Mouse (Mus musculus) cerebellum, adult 11 months (tissue): Measurements from ENCODE around the gene Zic4.
A peak's percentile ranks its signal among the peaks of the same experiment; 100 is the strongest.

ENCODE experiments used
- DNase-seq: peaks from one replicate; pipeline ENCODE4 v3.0.0; 2022

The Zic4 gene

DNA sequence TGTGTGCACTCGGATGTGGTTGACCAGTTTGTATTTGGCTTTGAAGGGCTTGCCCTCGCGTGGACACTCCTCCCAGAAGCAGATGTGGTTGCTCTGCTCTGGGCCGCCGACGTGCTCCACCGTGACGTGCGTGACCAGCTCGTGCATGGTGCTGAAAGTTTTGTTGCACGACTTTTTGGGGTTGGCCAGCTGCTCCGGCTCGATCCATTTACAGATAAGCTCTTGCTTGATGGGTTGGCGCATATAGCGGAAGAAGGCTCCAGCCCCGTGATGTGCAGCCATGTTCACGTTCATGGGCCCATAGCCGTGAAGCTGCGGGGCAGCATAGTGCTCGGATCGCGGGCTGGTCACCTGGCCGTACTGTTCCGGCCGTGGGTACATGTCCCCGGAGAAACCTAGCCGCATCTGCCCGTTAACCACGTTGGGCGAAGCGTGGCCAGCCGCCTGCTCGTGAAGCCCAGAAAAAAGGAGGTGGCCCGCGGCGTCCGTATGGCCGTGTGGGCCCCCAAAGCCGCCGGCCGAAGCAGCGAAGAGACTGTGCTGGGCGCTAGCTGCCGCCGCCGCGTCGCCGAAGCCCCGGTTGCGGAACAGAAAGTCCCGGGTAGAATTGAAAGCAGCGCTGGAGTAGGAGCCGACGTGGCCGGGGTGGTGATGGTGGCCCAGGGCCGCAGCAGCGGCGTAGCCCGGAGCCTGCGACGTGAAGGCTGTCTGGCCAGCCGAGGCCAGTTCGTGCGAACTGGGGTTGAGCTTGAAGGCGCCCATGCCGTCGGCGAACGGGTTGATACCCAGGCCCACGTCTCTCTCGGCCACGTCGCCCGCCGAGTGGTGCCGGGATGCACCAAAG lies 2.1 kb downstream of the Zic4 start:
- DNase-seq = peak; percentile 53

DNA sequence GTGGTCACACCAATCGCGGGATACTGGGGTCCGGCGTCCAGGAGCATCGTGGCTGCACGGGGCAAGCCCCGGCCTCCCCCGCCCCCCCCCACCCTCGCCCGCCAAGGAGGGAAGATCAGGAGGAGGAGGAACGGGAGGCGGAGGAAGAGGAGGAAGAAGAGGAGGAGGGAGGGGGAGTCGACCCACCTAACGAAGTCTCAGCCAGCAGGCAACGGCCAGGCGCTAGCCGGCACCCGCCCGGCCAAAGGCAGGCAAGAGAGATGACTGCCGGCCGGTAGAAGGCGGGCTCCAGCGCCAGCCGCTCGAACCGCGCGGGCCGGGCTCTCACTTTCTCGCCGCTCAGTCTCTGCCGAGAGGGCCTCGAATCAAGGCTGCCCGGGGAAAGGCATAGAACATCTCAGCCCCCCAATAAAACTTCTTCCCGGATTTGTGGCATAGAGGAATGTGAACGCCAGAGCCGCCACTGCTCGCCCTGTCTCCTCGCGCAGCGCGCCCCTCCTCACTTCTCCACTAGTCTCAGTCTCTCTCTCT lies 2.8 kb downstream of the Zic4 start:
- peak; percentile 64 for DNase-seq

DNA sequence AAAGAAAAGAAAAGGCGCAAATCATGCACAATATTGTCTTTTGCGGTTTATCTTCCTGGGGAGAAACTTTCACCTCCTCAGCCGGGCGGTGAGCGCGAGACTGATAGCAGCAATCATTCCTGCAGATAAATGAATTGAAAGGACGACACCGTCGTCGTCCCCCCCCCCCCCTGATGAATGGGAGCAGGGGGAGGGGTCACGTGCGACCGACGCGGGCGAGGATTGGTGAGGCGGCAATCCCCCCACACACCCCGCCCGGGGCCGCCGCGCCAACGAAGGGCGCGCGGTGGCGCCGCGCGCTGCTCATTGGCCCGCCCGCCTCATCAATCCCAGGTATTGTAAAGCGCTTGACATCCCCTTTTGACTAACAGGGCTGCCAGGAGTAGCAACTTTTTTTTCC lies 3.5 kb downstream of the Zic4 start, which contains the start of gene Zic1:
Gene Zic1 (minus strand): TSS at position 147 of the 400 bp plus-strand sequence.
- peak; percentile 96 for DNase-seq

DNA sequence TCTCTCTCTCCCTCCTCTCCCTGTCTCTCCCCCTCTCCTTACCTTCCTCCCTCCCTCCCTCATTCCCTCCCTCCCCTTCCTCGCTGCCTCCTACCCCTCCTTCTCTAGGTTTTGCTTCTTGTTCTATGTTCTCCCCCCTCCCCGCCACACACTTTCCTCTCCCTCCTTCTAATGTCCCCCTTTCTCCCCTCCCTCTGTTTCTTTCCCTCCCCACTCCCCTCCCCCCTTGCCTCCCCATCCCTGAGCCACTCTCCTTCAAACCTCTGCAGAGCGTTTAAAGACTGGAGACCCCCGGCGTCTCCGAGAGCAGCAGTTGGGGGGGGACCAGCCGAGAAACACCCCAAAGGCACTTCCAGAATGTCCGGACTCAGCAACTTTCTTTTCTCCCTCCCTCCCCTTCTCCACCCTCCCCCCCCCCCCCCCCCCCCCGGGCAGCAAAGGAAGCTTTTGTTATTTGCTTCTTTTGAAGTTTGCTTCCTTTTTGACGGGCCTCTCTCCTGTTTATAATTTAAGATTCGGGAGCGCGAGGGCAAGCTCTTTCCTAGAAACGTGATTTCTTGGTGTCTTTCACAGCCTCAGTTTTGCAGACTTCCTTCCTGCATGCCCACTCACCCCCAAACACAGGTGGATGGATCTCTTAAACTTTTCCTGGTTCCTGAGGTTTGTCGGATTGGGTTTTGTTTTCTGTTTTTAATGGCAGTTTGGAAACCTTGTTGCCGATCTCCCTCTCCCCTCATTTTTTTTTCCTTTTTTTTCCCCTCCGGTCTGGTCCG lies 4.2 kb downstream of the Zic4 start:
- peak; percentile 50 for DNase-seq

DNA sequence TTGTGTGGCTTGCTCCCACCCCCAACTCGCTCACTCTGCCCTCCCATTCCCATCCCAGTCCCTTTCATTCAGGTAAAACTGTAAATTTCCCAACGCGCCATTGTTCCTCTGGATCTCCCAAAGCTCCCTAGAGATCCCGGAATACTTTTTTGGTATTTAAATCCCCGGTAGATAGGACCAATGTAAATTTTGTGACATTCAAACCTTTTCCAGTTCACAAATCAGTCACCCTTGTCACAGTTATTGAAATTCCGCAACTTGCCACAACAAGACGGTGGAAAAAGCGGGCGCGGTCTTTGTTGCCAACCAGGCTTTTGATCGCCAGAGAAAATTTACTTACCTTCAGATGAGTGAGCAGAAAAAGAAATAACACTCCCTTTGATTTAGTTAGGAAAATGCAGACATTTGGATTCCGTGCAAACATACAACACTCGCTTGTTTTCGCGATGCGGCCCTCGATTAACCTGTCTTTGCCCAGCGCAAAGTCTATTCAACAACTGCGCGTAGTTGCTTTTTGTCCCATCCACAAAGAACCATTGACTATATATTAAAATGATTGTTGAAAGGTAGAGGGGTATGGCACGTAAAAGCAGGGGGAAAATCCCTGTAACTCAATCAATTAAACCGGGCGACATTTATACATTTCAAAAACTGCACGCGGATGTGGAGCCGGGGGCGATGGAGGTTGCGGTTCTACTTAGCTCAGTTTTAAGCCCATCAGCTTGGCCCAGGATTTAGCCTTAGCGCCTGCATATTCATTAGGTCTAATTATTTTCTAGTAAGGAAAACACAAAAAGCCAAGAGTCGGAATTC lies 5.0 kb downstream of the Zic4 start:
- DNase-seq = no peak

GRCm38 (mm10) chr9:91368150-91368549 lies 5.9 kb downstream of the Zic4 start:
- DNase-seq = no peak

DNA sequence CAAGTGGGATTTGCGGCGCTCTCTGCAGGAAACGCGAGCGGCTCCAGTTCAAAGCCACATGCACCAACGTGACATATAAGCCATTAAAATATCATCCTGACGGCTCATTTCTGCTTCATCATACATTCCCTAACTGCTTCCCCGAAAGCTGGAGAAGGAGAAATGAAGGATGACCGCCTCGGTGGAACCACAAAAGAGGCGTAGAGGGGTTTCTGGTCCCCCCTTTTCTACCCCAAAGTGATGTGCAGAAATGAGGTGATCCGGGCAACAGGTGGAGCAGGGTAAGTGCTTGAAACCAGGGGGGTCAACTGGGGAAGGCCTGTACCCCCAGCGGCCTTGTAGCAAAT lies 6.7 kb downstream of the Zic4 start:
- DNase-seq = no peak

GRCm38 (mm10) chr9:91369293-91369991 lies 7.2 kb downstream of the Zic4 start:
- DNase-seq = peak; percentile 49

DNA sequence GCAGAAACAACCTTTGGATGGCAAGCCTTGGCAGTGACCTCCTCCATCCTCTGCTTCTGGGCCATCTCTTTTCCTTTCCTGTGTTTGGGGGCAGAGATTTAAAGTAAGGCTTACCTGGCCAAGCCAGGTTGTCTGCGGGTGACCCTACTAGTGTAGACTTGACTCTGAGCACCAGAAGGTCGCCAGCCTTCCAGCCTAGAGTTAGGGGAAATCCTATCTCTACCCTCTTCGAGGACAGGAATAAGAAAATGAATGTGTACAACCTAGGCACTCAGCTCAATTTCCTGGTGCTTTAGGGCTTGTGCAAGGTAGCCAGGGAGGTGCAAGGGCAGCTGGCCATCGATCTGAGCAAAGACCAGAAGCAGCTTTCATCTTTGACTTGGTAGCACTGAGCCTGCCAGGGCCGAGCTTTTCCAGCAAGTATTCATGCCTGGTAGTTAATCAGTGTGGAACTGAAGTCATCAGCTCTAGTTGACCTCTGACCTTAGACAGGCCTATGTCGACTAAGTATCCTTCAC lies 8.0 kb downstream of the Zic4 start:
- no peak for DNase-seq

GRCm38 (mm10) chr9:91371011-91371410 lies 8.8 kb downstream of the Zic4 start:
- DNase-seq = no peak

- no peak for DNase-seq
These were observed 9.4 kb downstream of the Zic4 start for GRCm38 (mm10) chr9:91371608-91372007.

DNA sequence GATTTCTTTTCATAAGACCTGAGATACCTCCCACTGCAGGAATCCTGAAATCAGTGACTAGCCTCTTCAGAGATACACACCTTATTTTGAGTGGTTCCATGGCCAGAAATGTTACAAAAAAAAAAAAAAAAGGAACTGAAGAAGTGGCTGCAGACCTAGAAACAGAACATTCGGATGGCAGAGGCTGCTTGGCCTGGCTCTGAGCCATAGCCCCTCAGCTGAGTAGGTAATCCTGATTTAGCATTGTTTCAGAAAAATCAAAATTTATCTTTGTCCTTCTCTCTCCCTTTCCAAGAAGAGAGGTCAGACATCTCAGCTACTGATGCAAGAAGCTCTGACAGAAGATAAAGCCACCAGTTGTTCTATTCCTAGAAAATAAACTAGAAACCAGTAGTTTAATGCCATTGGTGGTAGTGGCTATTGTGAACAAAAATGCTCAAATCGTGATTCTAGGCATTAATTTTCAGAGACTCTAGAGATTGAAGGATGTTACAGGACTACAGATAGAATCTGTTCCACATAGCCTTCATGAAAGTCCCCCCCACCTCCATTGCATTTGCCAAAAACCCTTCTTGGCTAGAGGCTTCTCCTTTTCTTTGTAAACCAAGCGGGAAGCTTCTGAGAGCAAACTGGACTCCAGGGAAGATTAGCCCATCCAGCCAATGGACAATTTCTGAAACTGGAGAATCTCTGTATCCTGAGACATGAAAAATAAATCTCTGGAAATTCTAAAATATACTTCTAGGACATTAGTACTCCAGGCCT lies 11.8 kb downstream of the Zic4 start:
- DNase-seq = no peak

DNA sequence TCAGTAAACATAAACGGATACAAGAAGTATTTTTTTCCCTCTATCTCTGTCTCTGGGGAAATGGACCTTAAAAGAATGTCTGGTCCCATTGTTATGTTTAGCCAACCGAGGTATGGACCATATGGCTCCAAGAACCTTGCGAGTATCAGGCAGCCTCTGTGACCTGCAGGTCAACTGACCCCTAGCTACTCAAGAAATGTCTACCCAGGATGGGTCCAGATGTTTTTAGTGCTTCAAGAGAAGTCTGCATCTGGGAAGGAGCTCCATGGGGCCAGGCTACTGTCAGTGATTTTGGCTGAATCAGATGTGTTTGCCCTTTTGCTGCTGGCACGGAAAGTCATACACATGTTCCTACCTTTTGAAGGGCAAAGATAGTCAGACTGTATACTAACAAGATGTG lies 12.5 kb downstream of the Zic4 start:
- no peak for DNase-seq

DNA sequence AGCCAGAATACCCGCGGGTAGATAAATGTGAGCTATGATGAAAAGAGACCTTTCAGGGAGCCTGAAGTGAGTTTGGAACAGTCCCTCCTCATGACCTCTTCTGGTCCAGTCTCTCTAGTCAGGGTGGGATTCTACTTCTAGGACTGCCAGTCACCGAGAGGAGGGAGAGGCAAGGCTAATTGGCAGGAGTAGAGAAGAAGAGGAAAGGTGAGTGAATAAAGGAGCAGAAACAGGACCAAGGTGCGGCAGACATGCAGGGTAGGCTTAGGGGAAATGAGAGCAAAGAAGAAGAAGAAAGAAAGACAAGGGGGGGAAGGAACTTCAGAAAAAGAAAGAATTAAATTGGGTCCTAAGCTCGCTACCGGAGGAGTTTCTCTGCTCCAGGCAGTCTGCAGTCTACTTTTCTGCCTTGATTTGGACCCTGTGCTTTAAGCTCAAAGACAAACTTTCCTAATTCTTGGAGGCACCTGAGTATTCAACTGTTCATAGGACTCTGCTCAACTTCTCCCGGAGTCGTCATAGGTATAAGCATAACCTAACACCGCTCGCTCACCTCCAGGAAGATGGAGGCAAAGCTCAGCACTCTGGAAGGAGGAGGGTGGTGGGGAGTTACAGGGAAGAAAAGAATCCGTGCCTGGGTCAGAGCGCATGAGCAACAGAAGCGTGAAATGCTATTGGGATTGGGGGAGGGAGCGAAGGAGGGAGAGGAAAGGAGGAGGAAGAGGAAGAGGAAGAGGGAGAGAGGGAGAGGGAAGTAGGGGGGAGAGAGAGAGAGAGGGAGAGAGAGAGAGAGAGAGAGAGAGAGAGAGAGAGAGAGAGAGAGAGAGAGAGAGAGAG lies 15.0 kb downstream of the Zic4 start:
- peak; percentile 59 for DNase-seq

DNA sequence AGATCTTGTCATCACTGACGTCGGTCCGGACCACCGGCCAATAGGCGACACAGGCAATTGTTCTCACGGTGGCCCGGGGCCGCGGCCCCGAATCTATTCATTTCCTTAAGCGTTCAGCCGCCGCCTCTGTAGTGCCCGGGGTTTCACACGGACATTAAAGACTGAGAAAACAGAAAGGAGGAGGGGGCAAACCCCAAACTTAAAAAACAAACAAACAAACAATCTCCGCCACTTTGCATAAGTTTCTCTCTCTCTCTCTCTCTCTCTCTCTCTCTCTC lies 15.6 kb downstream of the Zic4 start:
- DNase-seq = peak; percentile 66

GRCm38 (mm10) chr9:91378411-91379299 lies 16.4 kb downstream of the Zic4 start:
- DNase-seq = peak; percentile 72

GRCm38 (mm10) chr9:91379300-91379635 lies 17.1 kb downstream of the Zic4 start:
- DNase-seq = no peak

DNA sequence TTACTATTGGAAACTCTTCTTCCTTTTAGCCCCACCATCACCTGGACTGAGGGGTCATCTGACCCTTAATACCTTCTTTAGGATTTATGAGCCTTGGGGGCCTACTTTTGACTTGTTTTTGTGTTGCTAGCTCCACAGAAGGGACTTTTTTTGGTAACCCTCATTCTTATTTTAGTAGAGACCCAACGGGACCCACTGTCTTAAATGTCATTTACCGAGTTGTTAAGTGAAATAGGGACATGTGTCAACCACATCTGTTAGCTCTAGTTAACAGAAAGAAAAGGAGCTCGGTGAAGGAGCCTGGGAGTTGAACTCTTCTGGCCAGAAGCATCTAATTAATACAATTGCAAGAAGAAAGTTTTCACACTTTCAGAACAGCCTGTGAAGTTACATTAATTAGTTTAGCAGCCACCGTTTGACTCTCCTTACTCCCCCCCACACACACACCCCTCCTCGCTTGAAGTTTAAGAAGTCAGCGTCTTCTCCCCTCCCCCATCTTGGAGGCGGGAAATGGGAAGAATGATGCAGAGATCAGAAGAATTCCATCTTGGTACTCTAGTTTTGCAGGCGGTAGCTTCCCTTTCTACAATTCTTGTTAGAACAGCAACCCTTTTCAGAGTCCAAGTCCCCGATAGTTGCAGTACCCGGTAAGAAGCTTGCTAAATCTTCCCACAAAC lies 17.7 kb downstream of the Zic4 start:
- no peak for DNase-seq

GRCm38 (mm10) chr9:91380458-91380914 lies 18.3 kb downstream of the Zic4 start:
- DNase-seq = peak; percentile 58
